Mouse (Mus musculus): Measurements from ENCODE around the gene Pced1b. TPM values are rescaled to one million over a fixed set of nuclear protein-coding genes. Genes with fewer than 3 reads are reported as not detected.

Pced1b gene
- polyA plus RNA-seq, 1 experiment from 2014 or later, result 7.2 TPM

- no peak for DNase-seq (ENCODE audit: low spot score)
Observed at GRCm38 (mm10) chr15:97394561-97394960, 147.7 kb downstream of the Pced1b start.

GRCm38 (mm10) chr15:97396586-97397299 is 149.8 kb downstream of the Pced1b start:
- DNase-seq (ENCODE audit: low spot score), result no peak

- DNase-seq (ENCODE audit: low spot score), result no peak
Observed at GRCm38 (mm10) chr15:97397793-97398192, 150.9 kb downstream of the Pced1b start.

GRCm38 (mm10) chr15:97400866-97401265 is 154.0 kb downstream of the Pced1b start:
- DNase-seq (ENCODE audit: low spot score), result peak; percentile 11

GRCm38 (mm10) chr15:97404483-97404882 is 157.6 kb downstream of the Pced1b start:
- no peak for DNase-seq (ENCODE audit: low spot score)

GRCm38 (mm10) chr15:97404998-97405397 is 158.1 kb downstream of the Pced1b start:
- DNase-seq (ENCODE audit: low spot score), result no peak

- no peak for DNase-seq (ENCODE audit: low spot score)
Observed at GRCm38 (mm10) chr15:97406105-97406504, 159.2 kb downstream of the Pced1b start.

GRCm38 (mm10) chr15:97407496-97408454 is 160.9 kb downstream of the Pced1b start:
- no peak for DNase-seq (ENCODE audit: low spot score)

GRCm38 (mm10) chr15:97411136-97411535 is 164.2 kb downstream of the Pced1b start:
- no peak for DNase-seq (ENCODE audit: low spot score)

GRCm38 (mm10) chr15:97411671-97412070 is 164.8 kb downstream of the Pced1b start:
- no peak for DNase-seq (ENCODE audit: low spot score)

GRCm38 (mm10) chr15:97412308-97412707 is 165.4 kb downstream of the Pced1b start:
- no peak for DNase-seq (ENCODE audit: low spot score)

GRCm38 (mm10) chr15:97412861-97413260 is 166.0 kb downstream of the Pced1b start:
- no peak for DNase-seq (ENCODE audit: low spot score)

GRCm38 (mm10) chr15:97414718-97415413 is 168.0 kb downstream of the Pced1b start:
- no peak for DNase-seq (ENCODE audit: low spot score)

GRCm38 (mm10) chr15:97415426-97415946 is 168.6 kb downstream of the Pced1b start:
- no peak for DNase-seq (ENCODE audit: low spot score)

GRCm38 (mm10) chr15:97420292-97420691 is 173.4 kb downstream of the Pced1b start:
- DNase-seq (ENCODE audit: low spot score), result no peak

- no peak for DNase-seq (ENCODE audit: low spot score)
Observed at GRCm38 (mm10) chr15:97421533-97421932, 174.6 kb downstream of the Pced1b start.

GRCm38 (mm10) chr15:97422212-97422944 is 175.5 kb downstream of the Pced1b start:
- no peak for DNase-seq (ENCODE audit: low spot score)

- peak; percentile 67 for DNase-seq (ENCODE audit: low spot score)
Observed at GRCm38 (mm10) chr15:97424375-97424774, 177.5 kb downstream of the Pced1b start.

GRCm38 (mm10) chr15:97424961-97425360 is 178.1 kb downstream of the Pced1b start:
- no peak for DNase-seq (ENCODE audit: low spot score)

- DNase-seq (ENCODE audit: low spot score), result peak; percentile 19
Observed at GRCm38 (mm10) chr15:97429201-97429900, 182.4 kb downstream of the Pced1b start.
